Mouse (Mus musculus) thymus, adult 2 months (tissue): ENCODE measurements around the gene Smurf2.

Source experiments
- CTCF ChIP-seq: fragments of 200-500 bp; IDR thresholded peaks from 2 replicates; pipeline ENCODE4 v1.5.1; 2012; ENCODE audit warnings: mild to moderate bottlenecking, control low read depth, low read length, moderate library complexity, borderline replicate concordance; ENCODE audit not compliant: control insufficient read depth, poor library complexity, insufficient read depth; ENCODE audit errors: extremely low read depth
- POLR2A ChIP-seq: fragments of 200-500 bp; IDR thresholded peaks from 2 replicates; pipeline ENCODE4 v1.6.1; 2012; ENCODE audit warnings: mild to moderate bottlenecking, low read length, control low read depth, moderate library complexity; ENCODE audit not compliant: control insufficient read depth, poor library complexity, insufficient read depth; ENCODE audit errors: extremely low read depth

GRCm38 (mm10) chr11:106821397-106821796 is 99.1 kb downstream of the Smurf2 start:
- no peak for TF ChIP-seq CTCF
- no peak for TF ChIP-seq POLR2A
